Mouse (Mus musculus): ENCODE results near the gene Smco3.

DNA sequence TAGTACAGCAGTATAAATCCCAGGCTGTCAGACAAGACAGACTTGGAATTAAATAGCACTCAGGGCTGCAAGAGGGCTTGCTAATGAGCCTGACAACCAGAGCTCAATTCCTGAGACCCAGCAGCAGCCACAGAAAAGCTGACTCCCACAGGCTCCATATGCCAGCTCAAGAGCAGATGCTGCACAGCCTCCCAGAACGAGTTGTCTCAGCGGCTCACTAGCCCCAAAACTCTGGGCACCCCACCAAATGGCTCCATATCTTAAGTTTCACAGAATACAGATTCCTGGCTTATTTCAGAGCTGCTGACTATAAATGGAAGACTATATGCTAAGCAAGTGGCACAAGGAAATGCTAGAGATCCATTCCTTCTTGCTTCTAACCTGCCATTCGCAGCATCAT, 17.7 kb downstream of the Smco3 start:
- TF ChIP-seq ZMIZ1 (IDR thresholded peaks at IDR 0.05; ENCODE audit: low read depth, low read length) (no peak), MAFK (IDR thresholded peaks at IDR 0.05; ENCODE audit: borderline replicate concordance, low read depth, low read length) (no peak), TBP (IDR thresholded peaks at IDR 0.05; ENCODE audit: low read depth, low read length) (no peak), POLR2A (IDR thresholded peaks at IDR 0.05; ENCODE audit: control insufficient read depth in 1 of 2, insufficient read depth in 1 of 2, low read depth in 1 of 2, low read length in 2 of 2, poor library complexity in 1 of 2) (no peak), CTCF (IDR thresholded peaks at IDR 0.05 in 2 of 3, conservative IDR thresholded peaks at IDR 0.05 in 1 of 3; ENCODE audit: control insufficient read depth in 1 of 3, insufficient read depth in 1 of 3, low read depth in 2 of 3, low read length in 3 of 3, poor library complexity in 1 of 3, severe bottlenecking in 1 of 3) (no peak), SIN3A (IDR thresholded peaks at IDR 0.05; ENCODE audit: low read length) (no peak)

Measured in MEL (cell line).